Mouse (Mus musculus): Measurements from ENCODE around the gene Trim66. TPM values are rescaled to one million over a fixed set of nuclear protein-coding genes. Genes with fewer than 3 reads are reported as not detected.

Trim66 gene
- under 1 TPM; 0.07 to 0.23 TPM for total RNA-seq (2021)
- long read RNA-seq, experiment 1, result 0 reads
- long read RNA-seq, experiment 2, result 0 reads

DNA sequence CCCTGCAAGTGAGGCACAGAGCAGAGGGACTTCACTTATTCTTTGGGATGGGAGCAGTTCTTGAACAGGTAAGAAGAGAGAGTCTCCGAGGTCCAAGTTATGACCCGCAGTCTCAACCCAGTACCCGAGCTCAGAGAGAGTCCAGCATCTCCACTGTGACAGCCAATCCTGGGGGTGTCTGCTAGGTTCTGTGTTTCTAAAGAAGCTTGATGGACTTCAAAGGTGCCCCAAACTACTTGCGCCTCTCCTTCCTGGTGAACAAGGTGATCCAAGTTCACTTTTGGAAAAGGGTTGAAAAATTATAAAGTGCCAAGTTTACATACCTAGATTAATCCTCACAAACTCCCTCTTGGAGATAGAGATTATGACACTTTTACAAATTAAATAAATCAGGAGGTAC, at the start of gene Trim66:
Trim66 (minus strand) TSS at position 101 of the 400 bp plus-strand sequence.
- DNase-seq, result no peak

DNA sequence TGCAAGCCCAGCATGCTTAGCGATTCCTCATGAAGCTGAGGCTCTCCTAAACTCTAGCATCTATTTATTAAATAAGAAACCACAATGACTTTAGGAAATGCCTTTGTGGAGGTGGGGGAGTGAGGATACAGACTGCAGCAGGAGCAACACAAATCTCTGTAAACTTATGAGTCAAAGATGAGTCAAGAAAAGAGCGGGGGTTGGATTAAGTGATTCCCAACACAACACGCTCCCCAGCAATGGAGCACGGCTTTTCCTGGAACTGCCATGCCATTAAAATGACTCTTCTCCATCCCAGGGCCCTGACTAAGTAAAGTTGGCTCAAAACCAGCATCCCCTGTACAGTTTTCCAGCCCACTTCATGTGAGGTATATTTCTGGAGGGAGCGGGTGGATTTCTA, 38.8 kb upstream of the Trim66 start:
- no peak for DNase-seq

DNA sequence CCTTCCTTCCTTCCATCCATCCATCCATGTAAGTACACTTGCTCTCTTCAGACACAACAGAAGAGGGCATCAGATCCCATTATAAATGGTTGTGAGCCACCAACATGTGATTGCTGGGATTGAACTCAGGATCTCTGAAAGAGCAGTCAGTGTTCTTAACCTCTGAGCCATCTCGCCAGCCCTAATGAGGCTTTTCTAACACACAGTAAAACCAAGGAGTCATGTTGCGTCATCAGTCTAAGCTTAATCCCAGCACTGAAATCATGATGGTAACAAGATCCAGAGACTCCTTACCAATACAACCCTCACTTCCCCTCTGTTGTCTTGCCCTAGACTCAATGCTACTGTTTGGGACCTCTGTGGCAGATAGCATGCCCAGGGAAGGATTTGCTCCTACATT, 38.3 kb upstream of the Trim66 start:
- DNase-seq, result no peak

DNA sequence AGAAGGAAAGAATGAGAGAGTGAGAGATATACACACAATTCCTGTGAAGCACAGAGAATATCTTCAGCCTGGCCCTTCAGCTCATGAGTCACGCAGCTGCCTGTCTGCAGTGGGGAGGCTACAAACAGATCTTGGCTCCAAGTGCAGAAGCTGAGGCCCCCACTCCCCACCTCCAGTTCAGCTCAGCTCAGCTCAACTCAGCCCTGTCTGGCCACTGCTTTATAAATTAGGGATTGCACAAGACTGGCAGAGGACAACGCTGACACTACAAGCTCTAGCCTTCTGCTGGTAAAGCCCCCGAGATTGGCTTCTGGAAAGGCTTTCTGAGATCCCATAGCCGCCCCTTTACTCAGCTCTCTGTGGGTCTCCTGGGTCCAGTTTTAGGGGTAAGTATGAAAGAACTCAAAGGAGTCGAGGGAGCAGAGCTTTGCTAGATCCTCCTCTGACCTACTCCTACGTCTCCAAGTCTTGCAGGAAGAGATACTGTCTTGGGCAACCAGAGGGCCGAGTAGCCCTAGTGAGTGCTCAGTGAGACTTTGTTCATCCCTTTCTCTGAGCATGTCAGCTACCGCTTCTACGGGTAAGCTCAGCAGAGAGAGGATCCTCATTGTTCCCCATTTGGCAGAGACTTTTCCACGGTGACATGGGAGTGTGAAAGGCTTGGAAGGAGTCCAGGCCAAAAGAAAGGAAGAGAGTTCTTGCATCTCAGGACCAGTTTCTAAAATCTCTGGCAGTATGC, 37.5 kb upstream of the Trim66 start:
- peak; percentile 57 to 70 for DNase-seq

DNA sequence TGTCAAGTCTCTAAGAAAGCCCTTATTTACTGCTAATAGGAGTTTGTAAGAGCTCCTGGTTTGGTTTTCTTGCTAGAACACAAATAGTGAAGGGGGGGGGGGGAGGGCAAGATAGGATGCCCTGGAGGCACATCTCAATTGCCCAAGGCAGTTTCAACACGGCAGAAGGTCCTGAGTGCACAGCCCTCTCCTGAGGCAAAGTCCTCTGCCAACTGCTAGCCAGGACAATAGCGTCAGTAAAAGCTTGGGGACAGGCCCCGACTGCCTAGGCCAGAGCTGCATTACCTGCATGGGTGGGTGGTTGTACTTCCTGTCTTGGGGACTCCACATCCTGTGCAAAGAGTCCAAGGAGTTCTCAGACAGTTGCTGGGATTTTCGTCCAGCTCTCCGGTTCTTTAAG, 36.9 kb upstream of the Trim66 start:
- peak in 1 of 2 experiments; percentile 23 for DNase-seq

DNA sequence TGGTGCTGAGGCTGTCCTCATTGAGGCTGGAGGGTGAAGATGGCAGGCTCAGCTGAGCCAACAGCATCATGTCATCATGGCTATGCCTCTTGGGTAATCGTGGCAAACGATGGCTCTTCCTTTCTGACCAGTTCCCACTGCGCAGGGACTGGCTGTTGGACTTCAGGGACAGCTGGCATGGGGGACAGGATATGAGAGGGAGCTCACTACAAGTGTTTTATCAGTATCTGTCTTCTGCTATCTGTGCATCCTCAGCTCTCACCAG, 34.4 kb upstream of the Trim66 start:
- no peak for DNase-seq

DNA sequence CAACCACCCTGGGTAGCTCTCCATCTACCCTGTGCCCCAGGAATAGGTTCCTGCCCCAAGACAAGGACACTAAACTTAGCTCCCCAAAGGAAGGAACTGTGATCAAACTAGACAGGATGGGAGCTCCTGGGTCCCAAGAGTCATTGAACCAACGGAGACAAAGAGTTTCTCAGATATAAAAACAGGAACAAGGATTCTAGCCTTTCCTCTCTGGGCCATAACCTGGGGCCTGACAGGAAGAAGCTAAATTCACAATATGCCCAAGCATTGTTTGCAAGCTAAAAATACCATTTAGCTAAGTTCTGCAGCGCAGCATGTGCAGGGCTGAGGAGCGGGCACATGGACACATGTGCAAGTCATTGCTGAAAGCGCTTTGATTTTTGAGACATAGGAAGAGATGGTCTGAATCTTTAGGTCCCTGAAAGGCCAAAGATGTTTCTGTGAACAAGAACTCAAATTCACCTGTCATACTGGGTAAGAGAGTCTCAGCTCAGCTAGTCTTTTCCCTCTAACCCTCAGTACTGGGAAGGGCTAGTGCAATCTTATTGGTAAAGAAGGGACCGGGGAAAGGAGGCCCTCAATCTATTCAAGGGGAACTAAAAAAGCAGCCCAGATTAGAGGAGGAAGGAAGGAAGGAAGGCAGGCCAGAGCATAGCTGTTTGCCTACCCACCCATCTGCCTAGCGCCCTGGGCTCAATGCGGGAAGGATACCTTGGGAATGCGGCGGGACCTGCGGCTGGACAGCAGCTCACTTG, 33.9 kb upstream of the Trim66 start:
- peak in 1 of 2 experiments; percentile 63 for DNase-seq

DNA sequence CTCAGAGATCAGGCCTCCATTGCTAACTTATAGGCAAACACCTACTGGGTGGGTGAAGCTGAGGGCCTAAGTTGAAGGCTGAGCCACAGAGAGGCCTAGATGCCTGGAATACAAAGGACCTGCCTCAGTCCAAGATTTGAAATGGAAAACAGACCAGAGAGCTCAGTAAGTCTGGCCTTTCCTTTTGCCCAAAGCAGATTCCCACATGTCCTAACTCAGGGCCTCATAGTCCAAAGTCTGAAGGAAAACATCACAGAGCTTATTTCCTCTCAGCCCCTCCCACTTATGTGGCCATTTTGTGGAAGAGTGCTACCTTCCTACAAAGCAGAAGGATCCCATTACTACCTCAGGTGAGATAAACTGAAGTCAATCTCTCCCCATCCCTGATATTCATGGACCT, 33.0 kb upstream of the Trim66 start:
- no peak for DNase-seq

DNA sequence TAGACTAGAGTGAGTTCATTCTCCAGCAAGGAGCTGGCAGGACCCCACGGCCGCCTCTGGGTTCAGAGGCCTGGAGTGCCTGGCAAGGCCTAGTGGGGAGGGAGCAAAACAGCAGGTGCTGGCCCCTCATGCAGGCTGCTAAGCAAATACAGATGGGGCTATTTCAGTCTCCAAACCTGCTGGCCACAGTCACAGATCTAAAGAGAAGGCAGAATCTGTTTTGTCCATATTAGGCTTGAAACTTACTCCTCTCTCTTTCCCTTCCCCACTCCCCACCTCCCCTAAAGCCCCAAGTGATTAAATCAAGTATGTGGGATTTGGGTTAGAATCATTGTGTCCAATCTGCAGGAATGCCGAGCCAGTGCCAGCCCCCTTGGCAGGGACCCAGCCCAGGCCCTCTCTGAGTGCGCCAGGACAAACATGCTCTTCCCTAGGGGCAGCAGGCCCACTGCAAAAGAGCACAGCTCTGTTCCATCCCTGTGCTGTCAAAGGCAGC, 28.6 kb upstream of the Trim66 start:
- peak; percentile 72 to 76 for DNase-seq

DNA sequence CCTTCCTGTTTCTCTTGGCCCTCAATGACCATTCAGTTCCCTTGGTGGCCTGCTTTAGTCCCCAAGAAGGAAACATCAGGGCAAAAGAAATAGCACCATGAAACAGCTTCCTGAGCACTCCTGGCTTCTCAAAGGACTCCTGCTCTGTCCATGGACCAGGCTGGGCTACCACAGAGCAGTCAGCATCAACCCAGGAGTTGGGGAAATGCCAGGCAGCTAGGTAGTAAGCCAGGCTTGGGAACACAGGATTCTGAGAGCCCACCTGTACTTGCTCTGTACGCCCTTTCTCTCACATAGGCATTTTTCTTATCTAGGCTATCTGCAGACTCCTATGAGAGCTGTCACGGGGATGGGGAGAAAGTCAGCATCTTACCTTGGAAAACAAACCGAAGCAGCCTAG, 27.0 kb upstream of the Trim66 start:
- no peak for DNase-seq

DNA sequence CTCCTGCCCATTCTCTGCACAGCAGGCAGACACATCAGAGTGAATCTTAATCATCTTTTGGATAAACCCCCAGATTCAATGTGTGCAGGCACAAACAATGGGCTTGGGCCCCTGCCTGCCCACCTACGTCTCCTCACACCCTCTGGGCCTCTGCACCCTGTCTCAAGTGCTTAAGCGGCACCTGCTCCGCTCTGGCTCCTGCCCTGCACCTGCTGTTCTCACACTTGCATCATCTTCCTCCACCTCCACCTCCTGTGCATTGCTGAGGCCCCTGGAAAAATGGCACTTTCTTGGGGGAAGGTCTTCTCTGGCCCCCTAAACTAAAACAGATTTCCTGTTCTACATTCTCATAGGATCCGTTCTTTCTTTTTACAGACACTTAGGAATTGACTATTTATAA, 26.0 kb upstream of the Trim66 start:
- DNase-seq, result no peak

DNA sequence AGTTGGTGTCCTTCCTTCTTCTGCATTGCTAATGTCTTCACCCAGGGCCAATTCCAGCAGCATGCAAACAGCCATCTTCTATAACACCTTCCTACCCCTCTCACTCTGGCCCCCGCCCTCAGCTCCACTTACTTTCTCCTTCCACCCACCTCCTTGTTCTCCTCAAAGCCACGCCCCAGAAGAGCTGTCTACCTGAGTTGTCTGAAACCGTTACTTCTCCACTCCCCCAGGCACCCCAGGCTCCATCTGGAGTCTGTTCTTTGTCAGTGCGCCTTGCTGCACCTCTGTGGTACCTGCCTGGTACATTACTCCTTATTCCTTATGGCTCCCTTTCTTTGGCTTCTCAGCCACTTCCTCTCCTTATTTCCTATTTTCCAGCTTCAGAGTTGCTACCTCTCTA, 25.2 kb upstream of the Trim66 start:
- no peak for DNase-seq

DNA sequence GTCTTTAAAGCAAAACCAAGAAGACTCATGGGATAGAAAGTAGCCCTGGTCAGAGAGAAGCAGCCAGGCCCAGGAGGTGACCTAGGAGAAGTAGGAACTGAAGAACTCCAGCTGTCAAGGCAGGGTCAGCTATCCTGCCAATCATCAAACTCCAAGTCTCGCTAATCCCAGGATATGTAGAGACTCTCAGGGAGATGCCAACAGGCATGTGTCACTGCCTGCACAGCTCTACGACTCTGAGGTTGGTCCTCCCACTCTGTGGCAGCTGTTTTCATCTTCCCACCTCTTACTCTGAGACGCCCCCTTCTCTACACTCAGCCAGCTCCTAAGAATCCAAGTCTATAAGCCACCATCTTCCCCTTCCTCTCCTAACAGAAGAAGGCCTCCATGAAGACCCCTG, 24.8 kb upstream of the Trim66 start:
- DNase-seq, result no peak

DNA sequence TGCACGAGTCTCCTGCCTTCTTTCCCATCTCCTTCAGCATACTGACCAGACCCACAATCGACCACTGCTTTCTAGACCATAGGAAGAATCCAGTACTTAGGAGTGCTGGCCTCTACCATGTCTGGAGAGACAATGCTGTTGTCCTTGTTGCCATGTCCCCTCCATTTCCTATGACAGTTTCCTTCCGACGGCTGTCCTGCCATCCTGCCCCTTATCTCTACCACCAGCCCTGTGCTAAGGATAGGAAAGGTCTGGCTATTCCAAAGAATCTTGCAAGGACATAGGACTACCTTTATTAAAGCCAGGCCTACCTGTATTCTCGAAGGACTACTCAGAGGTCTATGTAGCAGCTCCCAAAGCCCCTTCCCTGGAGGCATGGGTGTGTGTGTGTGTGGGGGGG, 23.6 kb upstream of the Trim66 start:
- no peak for DNase-seq

DNA sequence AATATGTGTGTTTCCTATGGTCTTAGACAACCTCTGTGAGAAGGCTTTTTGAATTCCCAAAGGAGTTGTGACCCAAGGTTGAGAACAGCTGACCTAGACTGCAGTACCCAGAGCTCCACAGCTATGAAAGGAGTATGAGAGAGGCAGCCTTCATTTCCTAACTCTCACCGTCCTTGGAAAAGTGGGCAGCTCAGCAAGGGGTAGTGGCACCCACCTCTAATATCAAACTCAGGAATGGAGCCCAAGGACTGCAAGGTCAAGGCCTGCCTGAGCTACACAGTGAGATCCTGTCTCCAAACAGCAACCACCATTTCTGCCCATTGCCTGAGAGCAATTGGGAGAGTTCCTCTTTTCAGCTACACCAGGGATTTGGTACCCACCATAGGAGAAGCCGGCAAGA, 21.8 kb upstream of the Trim66 start:
- no peak for DNase-seq

DNA sequence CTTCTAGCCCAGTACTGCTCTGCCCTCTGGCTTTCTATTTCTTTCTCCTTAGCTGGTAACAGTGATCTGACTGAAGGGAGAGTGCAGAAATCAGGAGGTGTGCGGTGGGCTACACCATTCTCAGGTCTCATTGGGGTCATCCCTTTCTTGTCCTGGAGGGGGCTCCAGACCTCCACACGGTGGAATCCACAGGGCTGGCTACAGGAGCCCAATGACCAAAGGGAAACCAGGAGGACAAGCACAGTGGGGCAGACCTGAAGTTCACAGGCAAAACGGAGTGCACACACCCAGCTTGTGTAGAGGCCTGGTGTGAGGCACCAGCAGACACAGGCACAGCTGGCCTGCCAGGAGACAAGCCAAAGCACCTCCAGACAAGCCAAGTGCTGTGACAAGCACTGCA, 20.4 kb upstream of the Trim66 start:
- DNase-seq, result peak; percentile 70 to 84

DNA sequence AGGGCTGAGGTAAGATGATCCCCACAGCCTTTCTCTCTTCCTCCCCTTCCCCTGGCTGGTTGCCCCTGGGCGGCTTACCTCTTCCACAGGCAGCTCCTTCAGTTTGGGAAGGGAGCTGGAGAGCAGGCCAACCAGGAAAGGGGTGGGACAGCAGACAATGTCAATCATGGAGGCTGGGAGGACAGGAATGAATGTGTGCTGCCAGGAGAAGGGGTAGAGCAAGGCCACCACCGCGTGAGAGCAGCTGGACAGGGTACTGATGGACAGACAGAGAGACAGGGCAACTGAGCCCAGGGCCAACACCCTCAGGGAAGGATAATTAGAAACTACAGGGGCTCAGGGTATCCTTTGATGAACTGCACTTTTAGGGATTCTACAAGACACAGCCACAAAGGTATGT, 19.6 kb upstream of the Trim66 start:
- DNase-seq, result peak in 1 of 2 experiments; percentile 24

DNA sequence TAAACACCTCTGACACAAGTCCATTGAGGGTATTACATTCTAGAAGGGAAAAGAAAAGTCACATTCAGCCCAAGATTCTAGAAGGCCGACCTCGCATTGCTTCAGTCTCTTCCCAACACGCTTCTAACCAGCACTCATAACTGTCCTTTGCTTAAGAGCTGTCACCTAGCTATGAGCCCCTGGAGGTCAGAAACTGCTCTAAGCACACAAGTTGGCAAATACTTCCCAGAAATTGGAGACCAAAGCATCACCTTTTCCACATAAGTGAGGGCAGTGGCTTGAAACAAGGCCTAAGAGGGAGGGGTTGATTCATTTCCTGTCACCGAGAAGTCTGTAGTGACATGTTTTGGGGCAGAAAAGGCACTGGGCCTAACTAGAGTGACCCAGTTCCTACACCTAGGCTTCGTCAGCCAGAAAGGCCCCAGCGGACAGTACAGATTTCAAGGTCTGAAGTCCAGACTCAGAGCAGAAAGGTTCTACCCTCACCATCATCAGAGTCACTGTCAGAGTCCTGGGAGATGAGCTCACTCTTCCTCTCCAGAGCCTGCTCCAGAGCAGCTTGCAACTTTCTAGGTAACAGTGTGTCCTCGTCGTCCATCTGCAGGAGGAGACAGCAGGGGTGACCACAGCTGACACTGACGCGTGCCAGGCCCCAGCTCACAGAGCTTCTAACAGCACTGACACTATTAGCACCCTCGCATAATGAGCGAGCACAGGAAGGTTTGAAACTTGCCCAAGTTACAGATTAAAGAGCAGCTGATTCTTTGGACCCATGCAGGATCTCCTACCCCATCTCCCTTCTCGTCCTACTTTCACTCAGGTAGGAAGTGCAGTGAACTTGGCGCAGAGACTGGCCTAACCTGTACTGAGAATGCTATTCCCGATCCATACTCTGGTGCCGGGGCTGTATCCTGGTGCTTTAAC, 18.1 kb upstream of the Trim66 start:
- DNase-seq, result no peak

DNA sequence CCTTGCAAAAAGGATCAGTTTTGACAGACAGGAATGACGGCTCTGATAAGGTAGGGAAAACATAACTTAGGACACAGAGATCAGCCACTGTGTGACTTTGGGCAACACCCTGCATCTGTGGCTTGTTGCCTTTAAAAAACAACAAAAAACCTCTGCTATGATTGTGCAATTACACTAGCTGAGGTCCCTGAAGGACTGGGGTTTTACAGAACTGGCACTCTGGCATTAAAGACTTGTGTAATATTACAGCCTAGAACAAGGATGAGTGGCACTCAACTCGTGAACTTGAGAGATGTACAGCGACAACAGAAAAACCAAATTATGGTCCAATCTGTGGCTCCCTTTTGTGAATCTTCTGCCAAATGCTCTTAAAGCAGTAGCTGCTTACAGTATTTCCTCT, 16.8 kb upstream of the Trim66 start:
- DNase-seq, result no peak

DNA sequence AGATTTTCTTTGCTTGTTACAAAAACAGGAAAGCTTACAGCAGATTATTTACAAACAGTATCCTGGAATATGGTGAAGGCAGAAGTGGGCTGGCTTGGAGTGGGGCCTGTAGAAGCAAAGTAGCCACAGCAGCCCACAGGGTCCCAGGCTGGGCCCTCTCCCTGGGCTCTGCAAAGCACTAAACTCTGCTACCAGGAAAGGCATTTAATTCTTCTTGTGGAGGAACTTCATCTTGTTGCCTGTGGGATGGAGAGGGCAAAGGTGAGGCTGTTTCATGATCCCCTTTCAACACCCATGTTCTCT, 16.5 kb upstream of the Trim66 start:
- DNase-seq, result no peak

DNA sequence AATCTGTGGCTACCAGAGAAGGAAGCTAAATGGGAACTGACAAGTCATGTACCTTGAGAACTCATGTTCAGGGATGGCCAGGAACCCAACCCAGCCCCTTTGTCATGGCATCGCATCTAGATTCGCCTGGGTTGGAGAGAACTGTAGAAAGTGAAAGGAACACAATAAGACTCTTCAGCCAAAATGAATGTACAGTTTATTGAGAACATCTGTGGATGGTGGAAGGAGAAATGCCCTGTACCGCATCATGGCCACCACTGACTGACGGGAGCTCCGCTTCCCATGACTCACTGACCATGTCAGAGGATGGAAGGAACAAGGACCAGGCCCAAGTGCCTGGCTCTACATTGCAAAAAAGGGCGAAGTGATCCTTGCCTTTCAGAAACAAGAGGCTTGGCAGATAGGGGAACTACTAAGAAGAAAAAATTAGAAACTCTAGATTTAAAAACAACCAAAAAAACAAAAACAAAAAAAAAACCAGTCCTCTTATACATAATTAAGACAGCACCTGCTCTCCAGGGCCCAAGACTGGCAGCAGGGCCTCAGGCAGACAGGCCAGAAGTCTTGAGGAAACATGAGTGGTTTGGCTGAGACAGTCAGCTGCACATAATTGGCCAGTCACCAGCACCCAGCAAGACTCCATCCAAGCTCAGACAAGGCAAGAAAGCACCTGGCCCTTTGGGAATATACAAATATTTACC, 16.0 kb upstream of the Trim66 start:
- no peak for DNase-seq

DNA sequence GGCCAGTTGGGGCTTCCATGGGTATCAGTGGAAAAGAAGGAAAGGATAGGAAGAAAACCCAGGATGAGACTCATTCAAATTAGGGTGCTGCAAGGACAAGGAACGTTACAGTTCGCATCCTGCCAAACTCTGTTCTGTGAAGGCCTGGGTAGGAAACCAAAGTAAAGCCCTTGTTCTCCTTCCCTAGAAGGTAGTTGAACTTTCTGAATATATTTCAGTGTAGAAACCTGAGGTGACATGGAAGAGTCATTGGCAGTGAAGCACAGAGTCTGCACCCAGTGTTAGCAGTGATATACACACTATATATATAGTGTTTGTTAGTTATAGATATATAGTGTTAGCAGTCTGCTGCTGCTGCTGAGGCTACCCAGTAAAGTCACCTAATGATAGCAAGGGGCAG, 15.4 kb upstream of the Trim66 start:
- no peak for DNase-seq

Measured in heart, adult 18-20 months (tissue).